Mouse (Mus musculus) heart, postnatal 25 days (tissue): ENCODE results near the gene Olfr1287. TPM values are rescaled to one million over a fixed set of nuclear protein-coding genes. Genes with fewer than 3 reads are reported as not detected.

Source experiments
- DNase-seq: peaks from one replicate; pipeline ENCODE4 v3.0.0; 2022; ENCODE audit warnings: low spot score
- intact Hi-C: fragments of 180-260 bp; cut with DNase I; formaldehyde crosslinking; loops from one replicate; pipeline ENCODE4 v1.15.1; 2025
- total RNA-seq, 2 experiments: library from RNA; stranded (reverse); gene quantifications; 2 replicates each; pipeline ENCODE4 v1.2.3; 2021

Gene Olfr1287
- not detected for total RNA-seq

DNA sequence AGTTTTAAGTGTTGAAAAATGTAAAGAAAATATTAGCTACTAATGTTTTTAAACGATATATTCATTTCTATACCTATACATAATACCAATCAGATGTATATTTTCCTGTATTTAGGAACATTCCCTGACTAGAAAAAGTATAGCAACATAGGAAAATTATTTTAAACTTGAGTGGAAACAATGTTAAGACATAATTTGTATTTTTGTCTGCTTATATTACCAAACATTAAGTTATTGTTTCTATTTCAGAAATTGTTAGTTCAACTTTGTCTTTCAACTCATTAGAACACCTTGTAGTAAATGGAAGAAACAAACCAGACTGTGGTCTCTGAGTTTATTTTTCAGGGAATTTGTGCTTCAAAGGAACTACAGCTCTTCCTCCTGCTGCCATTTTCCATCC is at the start of gene Olfr1287:
Gene Olfr1287, plus strand, starts transcription at position 301 of the 400 bp plus-strand sequence.
- intact Hi-C loops = no loop called here
- no peak for DNase-seq

DNA sequence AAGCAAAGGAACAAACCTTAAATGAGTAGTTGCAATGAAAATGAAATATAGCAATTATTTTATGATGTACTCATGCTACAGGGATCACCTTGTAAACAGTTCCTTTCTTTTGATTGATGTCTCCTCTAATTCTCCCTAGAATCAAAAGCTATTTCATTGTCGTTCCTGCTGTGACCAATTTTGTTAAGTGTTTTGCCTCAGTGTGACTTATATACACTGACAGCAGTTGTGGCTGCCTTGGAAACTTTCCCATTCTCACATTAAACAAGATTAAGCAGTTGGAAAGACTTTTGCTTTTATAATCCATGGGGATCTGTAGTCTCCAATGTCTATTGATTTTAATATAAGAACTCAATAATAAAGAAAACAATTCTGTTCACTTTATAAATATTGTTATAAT is 26.0 kb upstream of the Olfr1287 start, which contains the start of gene Olfr1286:
Gene Olfr1286, minus strand, starts transcription at position 185 of the 400 bp plus-strand sequence.
- intact Hi-C loops = no loop called here
- no peak for DNase-seq

DNA sequence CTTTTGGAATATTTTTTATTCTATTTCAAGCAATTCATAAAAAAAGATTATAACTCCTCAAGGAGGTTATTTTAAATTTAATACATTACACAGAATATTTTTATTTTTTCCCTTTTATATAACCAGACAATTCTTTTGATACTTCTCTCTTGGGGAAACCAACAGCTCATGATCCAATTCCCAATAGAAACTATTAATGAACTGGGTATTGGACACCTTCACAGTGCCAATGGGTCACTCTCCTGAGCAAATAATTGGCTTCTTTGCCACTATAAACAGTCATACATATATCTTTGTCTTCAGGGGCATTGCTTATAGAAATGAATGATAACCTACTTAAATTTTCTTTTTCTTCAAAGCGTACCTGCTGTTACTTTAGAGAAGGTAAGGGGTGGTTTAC is 24.9 kb downstream of the Olfr1287 start, which contains the start of gene Olfr1288:
Gene Olfr1288, plus strand, starts transcription at position 301 of the 400 bp plus-strand sequence.
- DNase-seq = no peak
- intact Hi-C loops = no loop called here

DNA sequence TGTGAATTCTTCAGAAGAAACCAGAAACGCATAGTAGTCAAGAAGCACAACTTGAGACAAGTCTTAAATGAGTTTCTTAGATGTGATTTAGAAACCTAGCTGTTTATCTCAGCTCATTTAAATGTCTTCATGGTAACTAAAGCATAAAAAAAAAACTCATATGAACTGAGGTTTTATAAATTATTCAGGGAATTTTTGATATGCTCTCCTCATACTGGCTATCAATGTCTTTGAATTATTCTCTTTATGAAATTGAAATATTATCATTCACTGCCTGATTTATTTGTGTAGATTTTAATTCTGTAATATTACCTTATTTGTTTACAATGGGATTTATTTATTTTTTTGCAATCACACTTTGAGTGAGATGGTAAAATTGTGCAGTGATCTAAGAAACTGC is 31.6 kb downstream of the Olfr1287 start, which contains the start of gene Olfr1289:
Gene Olfr1289, plus strand, starts transcription at position 301 of the 400 bp plus-strand sequence.
- intact Hi-C loops = no loop called here
- DNase-seq = no peak

DNA sequence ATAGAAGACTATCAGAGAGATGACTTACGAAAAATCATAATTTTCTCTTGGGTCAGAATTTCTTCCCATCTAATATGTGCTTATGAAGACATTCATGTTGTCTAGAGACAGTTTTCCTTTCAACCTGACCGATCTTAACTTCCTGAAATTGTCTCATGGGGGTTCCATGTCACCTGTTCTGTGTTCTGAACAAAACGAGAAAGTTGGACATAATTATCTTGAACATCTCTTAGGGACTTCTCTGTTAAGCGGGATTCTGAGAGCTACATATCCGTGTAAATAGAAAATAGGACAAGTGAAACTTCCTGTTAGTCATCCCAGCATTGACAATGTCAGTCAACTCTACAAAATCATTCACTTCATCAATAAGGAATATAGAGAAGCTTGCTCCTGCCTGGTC is 44.8 kb downstream of the Olfr1287 start, which contains the start of gene Olfr1290:
Gene Olfr1290, minus strand, starts transcription at position 101 of the 400 bp plus-strand sequence.
- intact Hi-C loops = no loop called here
- DNase-seq = no peak

DNA sequence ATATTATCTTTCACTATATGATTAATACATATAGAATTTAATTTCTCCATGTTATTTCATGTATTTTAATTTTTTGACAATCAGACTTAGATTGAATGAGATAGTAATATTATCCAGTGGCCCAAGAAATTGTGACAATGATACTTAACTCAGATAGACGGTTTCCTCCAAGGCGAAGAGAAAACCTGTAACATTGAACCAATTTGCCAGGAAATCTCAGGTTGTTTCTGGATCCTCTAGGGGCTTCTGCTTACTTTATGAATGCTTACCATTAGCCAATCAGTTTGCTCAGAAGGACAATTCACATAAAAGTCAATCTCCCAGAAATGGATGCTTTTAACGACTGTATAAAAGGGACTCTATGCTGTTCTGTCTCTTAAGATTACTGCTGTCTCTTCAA is 47.9 kb downstream of the Olfr1287 start, which contains the start of gene Olfr1291-ps1:
Gene Olfr1291-ps1, plus strand, starts transcription at position 301 of the 400 bp plus-strand sequence.
- intact Hi-C loops = no loop called here
- no peak for DNase-seq

Other genes starting within 250 kb of the Olfr1287 start
- not detected for gene 4930430A15Rik, start 219.5 kb upstream of the Olfr1287 start, total RNA-seq
- gene Olfr1275, start 213.9 kb upstream of the Olfr1287 start, total RNA-seq = not detected
- not detected for gene Olfr1276, start 194.6 kb upstream of the Olfr1287 start, total RNA-seq
- not detected for gene Olfr1277, start 175.0 kb upstream of the Olfr1287 start, total RNA-seq
- not detected for gene Olfr1278, start 159.0 kb upstream of the Olfr1287 start, total RNA-seq
- not detected for gene Olfr1279, start 148.5 kb upstream of the Olfr1287 start, total RNA-seq
- gene Olfr1280, start 135.1 kb upstream of the Olfr1287 start, total RNA-seq = not detected
- not detected for gene Olfr1281, start 122.6 kb upstream of the Olfr1287 start, total RNA-seq
- not detected for gene Olfr1282, start 113.1 kb upstream of the Olfr1287 start, total RNA-seq
- gene Olfr1283, start 82.4 kb upstream of the Olfr1287 start, total RNA-seq = not detected
- not detected for gene Olfr1284, start 73.6 kb upstream of the Olfr1287 start, total RNA-seq
- not detected for gene Olfr1286, start 26.0 kb upstream of the Olfr1287 start, total RNA-seq
- gene Olfr1288, start 25.0 kb downstream of the Olfr1287 start, total RNA-seq = not detected
- gene Olfr1289, start 31.7 kb downstream of the Olfr1287 start, total RNA-seq = not detected
- not detected for gene Olfr1290, start 44.7 kb downstream of the Olfr1287 start, total RNA-seq
- not detected for gene Olfr1291-ps1, start 48.0 kb downstream of the Olfr1287 start, total RNA-seq
- not detected for gene Olfr1293-ps, start 76.1 kb downstream of the Olfr1287 start, total RNA-seq
- gene Olfr1294, start 91.1 kb downstream of the Olfr1287 start, total RNA-seq = not detected
- gene Olfr1295, start 120.5 kb downstream of the Olfr1287 start, total RNA-seq = not detected
- gene Olfr1297, start 177.4 kb downstream of the Olfr1287 start, total RNA-seq = not detected
- not detected for gene Olfr1298, start 200.1 kb downstream of the Olfr1287 start, total RNA-seq
- gene Olfr1299, start 212.3 kb downstream of the Olfr1287 start, total RNA-seq = not detected